Mouse (Mus musculus) neural tube, embryonic 10.5 days (tissue): ENCODE measurements around the gene Amh.

Experiments
- DNase-seq: peaks from one replicate; pipeline ENCODE4 v3.0.0-alpha.2; 2017; ENCODE audit warnings: low spot score; ENCODE audit errors: extremely low spot score

The Amh gene

GRCm38 (mm10) chr10:80785963-80786362, 19.1 kb upstream of the Amh start:
- no peak for DNase-seq

GRCm38 (mm10) chr10:80787517-80787916, 17.5 kb upstream of the Amh start:
- DNase-seq = no peak

- DNase-seq = no peak
Observed at GRCm38 (mm10) chr10:80790761-80791404, 14.2 kb upstream of the Amh start.

- no peak for DNase-seq
Observed at GRCm38 (mm10) chr10:80791476-80792174, 13.4 kb upstream of the Amh start.

GRCm38 (mm10) chr10:80792175-80793032, 12.6 kb upstream of the Amh start:
- DNase-seq = no peak

GRCm38 (mm10) chr10:80793033-80793784, 11.8 kb upstream of the Amh start:
- no peak for DNase-seq

- no peak for DNase-seq
Observed at GRCm38 (mm10) chr10:80793803-80794202, 11.2 kb upstream of the Amh start.

- DNase-seq = no peak
Observed at GRCm38 (mm10) chr10:80794750-80795149, 10.3 kb upstream of the Amh start.

- no peak for DNase-seq
Observed at GRCm38 (mm10) chr10:80796307-80796848, 8.7 kb upstream of the Amh start.

GRCm38 (mm10) chr10:80797186-80798149, 7.6 kb upstream of the Amh start:
- no peak for DNase-seq

- DNase-seq = peak; percentile 96
Observed at GRCm38 (mm10) chr10:80798150-80799006, 6.7 kb upstream of the Amh start, which contains the start of the genes Sf3a2 and Plekhj1. Gene Sf3a2, plus strand, starts transcription at chr10:80798198. Gene Plekhj1, minus strand, starts transcription at chr10:80798626.

- DNase-seq = peak; percentile 43
Observed at GRCm38 (mm10) chr10:80799070-80799566, 5.9 kb upstream of the Amh start.

GRCm38 (mm10) chr10:80802204-80802912, 2.7 kb upstream of the Amh start:
- no peak for DNase-seq

- no peak for DNase-seq
Observed at GRCm38 (mm10) chr10:80802996-80803395, 2.0 kb upstream of the Amh start.

- no peak for DNase-seq
Observed at GRCm38 (mm10) chr10:80804340-80804739, 703 bp upstream of the Amh start.

- DNase-seq = no peak
Observed at GRCm38 (mm10) chr10:80805322-80805721, 279 bp downstream of the Amh start.

GRCm38 (mm10) chr10:80805925-80806324, 882 bp downstream of the Amh start:
- DNase-seq = peak; percentile 85
